Mouse (Mus musculus) gonadal fat pad, adult 2 months (tissue): ENCODE data around the gene Gm20509. TPM values are rescaled to one million over a fixed set of nuclear protein-coding genes. Genes with fewer than 3 reads are reported as not detected.
A peak's percentile ranks its signal among the peaks of the same experiment; 100 is the strongest.
"Not testable (repeated sequence)": the region's sequence is repeated elsewhere in the genome, so short reads cannot be mapped to it uniquely, and the experiment has no call there.

Source experiments
- DNase-seq: peaks from one replicate; pipeline ENCODE4 v3.0.0-alpha.2; 2012; ENCODE audit warnings: low read depth
- polyA plus RNA-seq: library from polyadenylated mRNA; depleted of rRNA; stranded (reverse); fragments of >200 nt; gene quantifications from 2 replicates; pipeline ENCODE4 v1.2.3, GENCODE M21; 2012

The Gm20509 gene
- polyA plus RNA-seq, 1 experiment, result not detected

- no peak for DNase-seq
Observed at GRCm38 (mm10) chr9:73101536-73101935, 734 bp upstream of the Gm20509 start, which contains the start of gene Khdc3. Gene Khdc3, plus strand, starts transcription at chr9:73101836.

DNA sequence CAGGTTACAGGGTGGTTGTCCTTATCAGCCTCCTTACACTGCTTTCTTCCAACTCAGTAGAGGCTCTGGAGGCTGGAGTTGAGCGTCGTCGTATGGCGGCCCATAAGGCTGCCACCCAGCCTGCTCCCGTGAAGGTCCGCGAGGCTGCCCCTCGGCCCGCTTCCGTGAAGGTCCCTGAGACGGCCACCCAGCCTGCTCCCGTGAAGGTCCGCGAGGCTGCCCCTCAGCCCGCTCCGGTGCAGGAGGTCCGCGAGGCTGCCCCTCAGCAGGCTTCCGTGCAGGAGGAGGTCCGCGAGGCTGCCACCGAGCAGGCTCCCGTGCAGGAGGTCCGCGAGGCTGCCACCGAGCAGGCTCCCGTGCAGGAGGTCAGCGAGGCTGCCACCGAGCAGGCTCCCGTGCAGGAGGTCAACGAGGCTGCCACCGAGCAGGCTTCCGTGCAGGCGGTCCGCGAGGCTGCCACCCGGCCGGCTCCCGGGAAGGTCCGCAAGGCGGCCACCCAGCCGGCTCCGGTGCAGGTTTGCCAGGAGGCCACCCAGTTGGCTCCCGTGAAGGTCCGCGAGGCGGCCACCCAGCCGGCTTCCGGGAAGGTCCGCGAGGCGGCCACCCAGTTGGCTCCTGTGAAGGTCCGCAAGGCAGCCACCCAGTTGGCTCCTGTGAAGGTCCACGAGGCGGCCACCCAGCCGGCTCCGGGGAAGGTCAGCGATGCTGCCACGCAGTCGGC, 1.0 kb downstream of the Gm20509 start:
- DNase-seq, result no peak

GRCm38 (mm10) chr9:73103880-73104198, 1.6 kb downstream of the Gm20509 start:
- DNase-seq, result no peak

GRCm38 (mm10) chr9:73105141-73105540, 2.9 kb downstream of the Gm20509 start:
- no peak for DNase-seq

DNA sequence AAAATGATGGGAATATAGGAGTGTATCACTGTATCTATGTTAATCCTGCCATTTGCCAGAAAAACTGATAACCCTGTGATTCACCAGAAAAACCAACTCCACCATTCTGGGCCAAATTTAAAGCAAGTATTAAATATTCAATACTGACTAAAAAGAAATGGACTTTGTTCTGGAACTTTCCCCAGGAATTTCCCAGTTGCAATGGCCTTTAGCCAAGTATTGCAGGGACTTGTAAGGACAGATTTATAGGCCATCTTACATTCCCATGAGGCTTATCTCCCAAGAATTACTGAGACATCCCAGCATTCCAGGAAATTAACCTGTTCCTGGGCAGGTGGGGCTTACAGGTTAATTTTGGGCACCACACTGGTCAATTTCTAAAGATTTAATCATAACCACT, 3.5 kb downstream of the Gm20509 start:
- DNase-seq, result no peak

DNA sequence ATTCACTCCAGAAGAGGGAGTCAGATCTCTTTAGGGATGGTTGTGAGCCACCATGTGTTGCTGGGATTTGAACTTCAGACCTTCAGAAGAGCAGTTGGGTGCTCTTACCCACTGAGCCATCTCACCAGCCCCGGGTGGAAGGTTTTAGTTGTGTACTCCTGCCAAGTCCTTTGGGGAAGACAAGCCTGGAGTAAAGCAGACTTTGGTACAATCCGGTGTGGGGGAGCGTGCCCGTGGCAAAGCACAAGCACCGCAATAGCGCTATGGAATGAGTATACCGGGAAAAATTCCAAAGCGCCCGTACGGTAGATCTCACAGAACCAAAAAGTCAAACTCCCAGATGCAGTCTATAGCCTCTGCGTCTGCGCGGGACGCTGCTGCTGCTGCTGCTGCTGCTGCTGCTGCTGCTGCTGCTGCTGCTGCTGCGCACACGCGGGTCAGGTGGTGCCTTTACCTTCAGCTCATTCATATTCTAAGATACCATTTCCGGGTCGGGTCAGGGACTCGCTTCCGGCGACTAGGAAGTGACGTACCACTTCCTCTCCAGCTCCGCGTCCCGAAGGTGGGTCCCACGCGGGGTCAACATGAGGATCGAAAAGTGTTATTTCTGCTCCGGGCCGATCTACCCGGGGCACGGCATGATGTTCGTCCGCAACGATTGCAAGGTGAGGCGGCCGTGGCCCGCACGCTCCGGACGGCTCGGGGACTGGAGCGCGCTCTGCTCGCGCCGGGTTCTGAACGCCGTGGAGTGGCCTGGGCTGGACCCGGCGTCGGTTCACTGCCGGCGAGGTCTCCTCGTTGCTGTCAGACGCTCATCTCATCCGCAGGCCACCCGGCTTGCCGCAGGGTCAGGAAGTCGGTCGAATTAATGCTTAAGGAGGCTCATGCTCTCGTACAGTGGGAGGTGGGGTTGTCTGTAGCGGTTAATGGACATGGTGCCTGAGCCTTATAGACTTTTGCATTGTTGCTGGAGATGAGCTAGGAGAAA, 10.9 kb downstream of the Gm20509 start, which contains the start of gene Rsl24d1:
Gene Rsl24d1 (plus strand): TSS at position 508 of the 988 bp plus-strand sequence.
- no peak for DNase-seq

DNA sequence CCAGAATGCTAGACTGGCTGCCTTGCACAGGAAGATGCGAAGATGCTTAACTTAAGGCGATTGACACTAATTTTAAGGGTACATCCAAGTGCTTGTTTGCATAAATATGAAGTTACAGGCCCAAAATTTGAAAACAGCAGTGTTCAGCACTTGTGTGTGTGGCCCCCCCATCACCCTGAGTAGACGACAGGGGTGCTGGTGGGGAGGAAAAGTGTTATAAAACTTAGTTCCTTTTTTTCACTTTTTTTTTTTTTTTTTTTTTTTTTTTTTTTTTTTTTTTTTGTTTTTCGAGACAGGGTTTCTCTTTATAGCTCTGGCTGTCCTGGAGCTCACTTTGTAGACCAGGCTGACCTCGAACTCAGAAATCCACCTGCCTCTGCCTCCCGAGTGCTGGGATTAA, 14.4 kb downstream of the Gm20509 start:
- not testable (repeated sequence) for DNase-seq

- no peak for DNase-seq
Observed at GRCm38 (mm10) chr9:73118012-73118411, 15.7 kb downstream of the Gm20509 start.

- DNase-seq, result no peak
Observed at GRCm38 (mm10) chr9:73121735-73122134, 19.5 kb downstream of the Gm20509 start.

DNA sequence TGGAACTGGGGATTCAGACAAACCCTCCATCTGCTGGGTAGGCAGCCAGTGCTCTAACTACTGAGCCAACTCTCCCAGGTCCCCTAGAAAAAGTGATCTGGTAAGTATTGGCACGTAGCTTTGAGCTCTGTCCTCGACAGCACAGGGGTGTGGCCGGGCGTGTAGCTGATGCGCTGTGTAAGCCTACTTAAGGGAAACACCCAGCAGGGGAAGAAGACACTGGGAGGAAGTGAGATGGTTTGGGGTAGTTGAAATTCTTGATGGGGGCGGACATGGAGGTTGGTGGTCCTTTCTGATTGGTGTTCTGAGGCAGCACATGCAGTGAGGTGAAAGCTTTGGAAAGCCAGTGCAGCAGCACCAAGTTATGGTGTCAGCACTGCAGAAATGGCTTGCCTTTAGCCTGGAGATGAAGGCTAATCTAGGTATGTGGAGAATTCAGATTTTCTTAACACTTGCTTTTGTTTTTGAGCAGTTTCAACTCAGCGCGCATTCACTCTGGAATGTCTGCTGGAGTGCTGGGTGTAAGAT, 22.8 kb downstream of the Gm20509 start:
- DNase-seq, result no peak

- no peak for DNase-seq
Observed at GRCm38 (mm10) chr9:73127457-73127856, 25.2 kb downstream of the Gm20509 start.

DNA sequence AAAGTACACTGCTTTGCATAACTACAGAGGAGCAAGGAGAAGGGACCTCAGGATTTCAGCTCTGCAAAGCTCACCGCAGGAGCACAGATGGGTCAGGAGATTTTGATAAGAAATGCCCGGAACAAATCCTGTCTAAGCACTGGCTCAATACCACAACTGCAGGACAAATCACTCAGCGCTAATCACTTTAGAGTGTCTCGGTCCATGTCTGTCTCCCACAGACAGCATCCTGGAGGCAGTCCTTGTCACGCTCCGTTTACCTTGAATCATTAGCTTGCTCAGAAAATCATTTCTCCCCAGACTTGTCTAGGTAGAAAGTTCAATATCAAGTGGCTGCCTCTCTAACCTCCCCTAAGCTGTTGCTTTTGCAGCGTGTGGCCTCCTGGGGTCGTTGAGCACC, 27.6 kb downstream of the Gm20509 start:
- DNase-seq, result no peak

DNA sequence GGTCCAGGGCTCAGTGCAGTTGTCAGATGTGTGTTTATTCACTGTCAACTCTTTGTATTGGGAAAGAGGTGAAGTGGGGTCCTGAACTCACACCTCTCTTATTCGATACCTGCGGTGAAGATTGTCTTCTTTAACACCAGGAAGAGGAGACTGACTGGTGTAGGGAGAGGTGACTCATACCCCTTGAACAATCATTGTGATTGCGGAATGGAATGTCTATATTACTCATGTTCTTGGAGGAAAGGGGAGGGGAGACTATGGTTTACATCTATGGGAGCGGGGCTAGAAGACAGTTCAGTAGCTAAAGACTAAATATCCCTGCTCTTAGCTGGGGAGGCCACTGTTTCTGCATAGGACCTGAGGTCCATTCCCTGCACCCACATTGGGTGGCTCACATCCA, 28.3 kb downstream of the Gm20509 start:
- no peak for DNase-seq

GRCm38 (mm10) chr9:73137341-73137886, 35.1 kb downstream of the Gm20509 start:
- no peak for DNase-seq

DNA sequence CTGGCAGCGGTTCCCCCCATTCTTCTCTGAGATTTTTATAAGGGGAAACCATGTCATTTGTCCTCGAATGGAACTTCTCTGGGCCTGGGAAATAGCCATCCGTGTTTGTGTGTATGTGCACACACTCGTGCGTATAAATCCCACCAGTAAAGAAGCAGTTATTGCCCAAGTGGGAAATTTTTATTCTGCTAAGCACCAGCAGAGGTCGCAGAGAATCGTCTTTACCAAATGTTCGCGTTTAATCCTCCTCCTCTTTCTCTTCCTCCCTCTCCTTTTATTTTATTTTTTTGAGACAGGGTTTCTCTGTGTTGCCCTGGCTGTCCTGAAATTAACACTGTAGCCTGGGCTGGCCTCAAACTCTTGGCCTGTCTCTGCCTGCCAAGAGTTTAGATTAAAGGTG, 52.1 kb downstream of the Gm20509 start:
- no peak for DNase-seq

- no peak for DNase-seq
Observed at GRCm38 (mm10) chr9:73157968-73158367, 55.7 kb downstream of the Gm20509 start.

GRCm38 (mm10) chr9:73159265-73159664, 57.0 kb downstream of the Gm20509 start:
- no peak for DNase-seq

GRCm38 (mm10) chr9:73162571-73163333, 60.5 kb downstream of the Gm20509 start:
- peak; percentile 3 for DNase-seq

- no peak for DNase-seq
Observed at GRCm38 (mm10) chr9:73165631-73166030, 63.4 kb downstream of the Gm20509 start.
